Mouse (Mus musculus) embryo, embryonic 9.5 days (tissue): ENCODE data around the gene Sncg.
"Not testable (repeated sequence)": the region's sequence is repeated elsewhere in the genome, so short reads cannot be mapped to it uniquely, and the experiment has no call there.

Experiments
- DNase-seq: peaks from one replicate; pipeline ENCODE4 v3.0.0-alpha.2; 2017; ENCODE audit errors: extremely low spot score

Sncg gene

GRCm38 (mm10) chr14:34374577-34374976, at the start of gene Sncg:
Gene Sncg (minus strand): TSS chr14:34374789.
- peak; percentile 20 for DNase-seq

- DNase-seq, result no peak
Observed at GRCm38 (mm10) chr14:34421078-34421477, 46.5 kb upstream of the Sncg start.

GRCm38 (mm10) chr14:34417501-34417900, 42.9 kb upstream of the Sncg start:
- no peak for DNase-seq

- DNase-seq, result not testable (repeated sequence)
Observed at GRCm38 (mm10) chr14:34416946-34417345, 42.4 kb upstream of the Sncg start.

- DNase-seq, result no peak
Observed at GRCm38 (mm10) chr14:34412164-34412896, 37.7 kb upstream of the Sncg start.

GRCm38 (mm10) chr14:34410716-34411115, 36.1 kb upstream of the Sncg start:
- no peak for DNase-seq

GRCm38 (mm10) chr14:34403424-34403823, 28.8 kb upstream of the Sncg start:
- no peak for DNase-seq

GRCm38 (mm10) chr14:34402871-34403270, 28.3 kb upstream of the Sncg start:
- DNase-seq, result no peak

GRCm38 (mm10) chr14:34401135-34401534, 26.5 kb upstream of the Sncg start:
- peak; percentile 68 for DNase-seq

- no peak for DNase-seq
Observed at GRCm38 (mm10) chr14:34400021-34400420, 25.4 kb upstream of the Sncg start.

- DNase-seq, result no peak
Observed at GRCm38 (mm10) chr14:34399301-34399700, 24.7 kb upstream of the Sncg start.

- DNase-seq, result no peak
Observed at GRCm38 (mm10) chr14:34398901-34399300, 24.3 kb upstream of the Sncg start.

GRCm38 (mm10) chr14:34397871-34398270, 23.3 kb upstream of the Sncg start:
- no peak for DNase-seq

- DNase-seq, result no peak
Observed at GRCm38 (mm10) chr14:34393295-34393694, 18.7 kb upstream of the Sncg start.

GRCm38 (mm10) chr14:34382921-34383704, 8.5 kb upstream of the Sncg start:
- no peak for DNase-seq

GRCm38 (mm10) chr14:34378560-34379331, 4.2 kb upstream of the Sncg start:
- DNase-seq, result peak; percentile 60

- no peak for DNase-seq
Observed at GRCm38 (mm10) chr14:34377121-34377520, 2.5 kb upstream of the Sncg start.

- DNase-seq, result no peak
Observed at GRCm38 (mm10) chr14:34375941-34376340, 1.4 kb upstream of the Sncg start.

- DNase-seq, result no peak
Observed at GRCm38 (mm10) chr14:34375415-34375904, 871 bp upstream of the Sncg start, which contains the start of gene Mmrn2. Gene Mmrn2 (plus strand): TSS chr14:34375465.

GRCm38 (mm10) chr14:34373581-34373980, 1.0 kb downstream of the Sncg start:
- no peak for DNase-seq

GRCm38 (mm10) chr14:34372646-34373045, 1.9 kb downstream of the Sncg start:
- peak; percentile 39 for DNase-seq

GRCm38 (mm10) chr14:34371763-34372162, 2.8 kb downstream of the Sncg start:
- no peak for DNase-seq
